Mouse (Mus musculus): Measurements from ENCODE around the gene Pdzrn4. TPM values are rescaled to one million over a fixed set of nuclear protein-coding genes. Genes with fewer than 3 reads are reported as not detected.

The Pdzrn4 gene
- total and polyA plus RNA-seq, 3 experiments, result 0.90 to 3.5 (median 2.7) TPM

- no peak overlapping the region for H3K27ac ChIP-seq
- intact Hi-C loops (cut with DNase I), result loop anchor here (10.0 kb wide), 1 partner anchor 130 kb away; no protein-coding TSS in a partner anchor
- H3K27me3 ChIP-seq (ENCODE audit: control insufficient read depth, insufficient read depth, low read length), result no peaks in the 10 kb centered on the region; the same call in 1 of the 2 replicates
- H3K36me3 ChIP-seq (ENCODE audit: control insufficient read depth, insufficient read depth, low read length), result no peaks in the 10 kb centered on the region
- H3K79me2 ChIP-seq (replicated peaks; ENCODE audit: control insufficient read depth, insufficient read depth, low read length), result no peaks in the 10 kb centered on the region
- DNase-seq, result no peak
- no peaks in the 10 kb centered on the region for H3K4me1 ChIP-seq (ENCODE audit: control insufficient read depth, insufficient read depth, low read length)
- WGBS, result 80% methylated on average over 5 of the region's 5 CpGs
- TF ChIP-seq POLR2A (IDR thresholded peaks at IDR 0.05; ENCODE audit: insufficient read depth, low read depth, low read length) (no peak), CTCF (IDR thresholded peaks at IDR 0.05) (no peak), EP300 (IDR thresholded peaks at IDR 0.05; ENCODE audit: insufficient read depth, low read depth, low read length) (no peak)
- H3K9ac ChIP-seq (ENCODE audit: low read depth, low read length), result no peak overlapping the region
- no peak overlapping the region for H3K4me3 ChIP-seq
These were observed 1.9 kb upstream of the Pdzrn4 start for GRCm38 (mm10) chr15:92394811-92395210.

- no peak overlapping the region for H3K27ac ChIP-seq
- intact Hi-C loops (cut with DNase I), result loop anchor here (10.0 kb wide), 1 partner anchor 134 kb away; no protein-coding TSS in a partner anchor
- H3K4me3 ChIP-seq, result no peak overlapping the region
- TF ChIP-seq POLR2A (IDR thresholded peaks at IDR 0.05; ENCODE audit: insufficient read depth, low read depth, low read length) (no peak), CTCF (IDR thresholded peaks at IDR 0.05) (peak; percentile 12; the same call in 1 of the 2 replicates), EP300 (IDR thresholded peaks at IDR 0.05; ENCODE audit: insufficient read depth, low read depth, low read length) (no peak)
- no peak for DNase-seq
- WGBS, result 60% methylated on average over 2 of the region's 2 CpGs
- no peaks in the 10 kb centered on the region for H3K4me1 ChIP-seq (ENCODE audit: control insufficient read depth, insufficient read depth, low read length)
- H3K36me3 ChIP-seq (ENCODE audit: control insufficient read depth, insufficient read depth, low read length), result no peaks in the 10 kb centered on the region
- no peaks in the 10 kb centered on the region; the same call in 1 of the 2 replicates for H3K27me3 ChIP-seq (ENCODE audit: control insufficient read depth, insufficient read depth, low read length)
- H3K79me2 ChIP-seq (replicated peaks; ENCODE audit: control insufficient read depth, insufficient read depth, low read length), result no peaks in the 10 kb centered on the region
- no peak overlapping the region for H3K9ac ChIP-seq (ENCODE audit: low read depth, low read length)
These were observed 2.1 kb downstream of the Pdzrn4 start for GRCm38 (mm10) chr15:92398747-92399146.

GRCm38 (mm10) chr15:92399278-92399677 is 2.6 kb downstream of the Pdzrn4 start:
- Histone ChIP-seq H3K79me2 (replicated peaks; ENCODE audit: control insufficient read depth, insufficient read depth, low read length) (no peaks in the 10 kb centered on the region), H3K27ac (no peak overlapping the region), H3K27me3 (ENCODE audit: control insufficient read depth, insufficient read depth, low read length) (no peaks in the 10 kb centered on the region; the same call in 1 of the 2 replicates), H3K36me3 (ENCODE audit: control insufficient read depth, insufficient read depth, low read length) (no peaks in the 10 kb centered on the region), H3K9ac (ENCODE audit: low read depth, low read length) (no peak overlapping the region), H3K4me3 (no peak overlapping the region), H3K4me1 (ENCODE audit: control insufficient read depth, insufficient read depth, low read length) (no peaks in the 10 kb centered on the region)
- DNase-seq, result no peak
- WGBS, result 72% methylated on average over 5 of the region's 5 CpGs
- TF ChIP-seq EP300 (IDR thresholded peaks at IDR 0.05; ENCODE audit: insufficient read depth, low read depth, low read length) (no peak), CTCF (IDR thresholded peaks at IDR 0.05) (no peak), POLR2A (IDR thresholded peaks at IDR 0.05; ENCODE audit: insufficient read depth, low read depth, low read length) (no peak)
- intact Hi-C loops (cut with DNase I), result loop anchor here (10.0 kb wide), 1 partner anchor 134 kb away; no protein-coding TSS in a partner anchor

GRCm38 (mm10) chr15:92401554-92401953 is 4.9 kb downstream of the Pdzrn4 start:
- intact Hi-C loops (cut with DNase I), result no loop called here
- Histone ChIP-seq H3K9ac (ENCODE audit: low read depth, low read length) (no peak overlapping the region), H3K4me1 (ENCODE audit: control insufficient read depth, insufficient read depth, low read length) (no peaks in the 10 kb centered on the region), H3K4me3 (no peak overlapping the region), H3K36me3 (ENCODE audit: control insufficient read depth, insufficient read depth, low read length) (no peaks in the 10 kb centered on the region), H3K27me3 (ENCODE audit: control insufficient read depth, insufficient read depth, low read length) (no peaks in the 10 kb centered on the region; the same call in 1 of the 2 replicates), H3K79me2 (replicated peaks; ENCODE audit: control insufficient read depth, insufficient read depth, low read length) (no peaks in the 10 kb centered on the region), H3K27ac (no peak overlapping the region)
- 79% methylated on average over 6 of the region's 6 CpGs for WGBS
- DNase-seq, result no peak
- TF ChIP-seq EP300 (IDR thresholded peaks at IDR 0.05; ENCODE audit: insufficient read depth, low read depth, low read length) (no peak), CTCF (IDR thresholded peaks at IDR 0.05) (no peak), POLR2A (IDR thresholded peaks at IDR 0.05; ENCODE audit: insufficient read depth, low read depth, low read length) (no peak)

- Histone ChIP-seq H3K4me1 (ENCODE audit: control insufficient read depth, insufficient read depth, low read length) (no peaks in the 10 kb centered on the region), H3K79me2 (replicated peaks; ENCODE audit: control insufficient read depth, insufficient read depth, low read length) (no peaks in the 10 kb centered on the region), H3K4me3 (no peak overlapping the region), H3K9ac (ENCODE audit: low read depth, low read length) (no peak overlapping the region), H3K36me3 (ENCODE audit: control insufficient read depth, insufficient read depth, low read length) (no peaks in the 10 kb centered on the region), H3K27ac (no peak overlapping the region), H3K27me3 (ENCODE audit: control insufficient read depth, insufficient read depth, low read length) (no peaks in the 10 kb centered on the region)
- intact Hi-C loops (cut with DNase I), result no loop called here
- DNase-seq, result no peak
- 35% methylated on average over 4 of the region's 4 CpGs for WGBS
- TF ChIP-seq EP300 (IDR thresholded peaks at IDR 0.05; ENCODE audit: insufficient read depth, low read depth, low read length) (no peak), CTCF (IDR thresholded peaks at IDR 0.05) (no peak), POLR2A (IDR thresholded peaks at IDR 0.05; ENCODE audit: insufficient read depth, low read depth, low read length) (no peak)
These were observed 18.6 kb downstream of the Pdzrn4 start for GRCm38 (mm10) chr15:92415323-92415722.

GRCm38 (mm10) chr15:92416141-92416540 is 19.5 kb downstream of the Pdzrn4 start:
- no peak for DNase-seq
- H3K27me3 ChIP-seq (ENCODE audit: control insufficient read depth, insufficient read depth, low read length), result no peaks in the 10 kb centered on the region
- no peaks in the 10 kb centered on the region for H3K79me2 ChIP-seq (replicated peaks; ENCODE audit: control insufficient read depth, insufficient read depth, low read length)
- no peaks in the 10 kb centered on the region for H3K36me3 ChIP-seq (ENCODE audit: control insufficient read depth, insufficient read depth, low read length)
- 90% methylated on average over 6 of the region's 6 CpGs for WGBS
- intact Hi-C loops (cut with DNase I), result no loop called here
- no peak overlapping the region for H3K9ac ChIP-seq (ENCODE audit: low read depth, low read length)
- H3K27ac ChIP-seq, result no peak overlapping the region
- H3K4me1 ChIP-seq (ENCODE audit: control insufficient read depth, insufficient read depth, low read length), result no peaks in the 10 kb centered on the region
- H3K4me3 ChIP-seq, result no peak overlapping the region
- no peak for TF ChIP-seq POLR2A (IDR thresholded peaks at IDR 0.05; ENCODE audit: insufficient read depth, low read depth, low read length)

All from heart, adult 2 months (tissue).